20 mouse cellular contexts compared by ENCODE assay signal in genomic region chr10:117614387-117614786, GRCm38 (mm10).
"Had no signal": no experiment of that assay in that cellular context is flagged by ENCODE, and none has a peak within 500 bp of the region (broad histone marks: within the 10 kb centered on the region; RNA-seq: fewer than 3 reads in every experiment).

No protein-coding gene starts in this region.

- H3K9me3 ChIP-seq: liver, embryonic 13.5 days; liver, embryonic 15.5 days; midbrain, embryonic 13.5 days; midbrain, embryonic 15.5 days; neural tube, embryonic 12.5 days had no signal

- H3K27me3 ChIP-seq: liver, embryonic 13.5 days; liver, embryonic 15.5 days; midbrain, embryonic 13.5 days; midbrain, embryonic 15.5 days; neural tube, embryonic 12.5 days had no signal

- DNase-seq: liver, embryonic 13.5 days; liver, postnatal 0 days; lung, adult 2 months; lung, postnatal 10 days; retina, postnatal 1 day; right cerebral cortex, adult 18-20 months; right cerebral cortex, postnatal 25 days; right cerebral cortex, postnatal 4 days; spleen, adult 18-20 months; thymus, adult 18-20 months; thymus, postnatal 14 days; thymus, postnatal 36 days had no signal

- H3K4me2 ChIP-seq: liver, embryonic 11.5 days; liver, embryonic 13.5 days; liver, embryonic 15.5 days; midbrain, embryonic 11.5 days; midbrain, embryonic 13.5 days; midbrain, embryonic 15.5 days; neural tube, embryonic 12.5 days had no signal

- ATAC-seq: liver, postnatal 0 days; midbrain, embryonic 13.5 days; midbrain, embryonic 15.5 days had no signal

- H3K27ac ChIP-seq: liver, embryonic 13.5 days; liver, embryonic 15.5 days; macrophage; midbrain, embryonic 13.5 days; midbrain, embryonic 15.5 days; neural tube, embryonic 12.5 days had no signal

- H3K36me3 ChIP-seq: liver, embryonic 13.5 days; liver, embryonic 15.5 days; midbrain, embryonic 13.5 days; midbrain, embryonic 15.5 days; neural tube, embryonic 12.5 days had no signal

- H3K4me3 ChIP-seq: liver, embryonic 13.5 days; liver, embryonic 15.5 days; megakaryocyte, embryonic 14.5 days; midbrain, embryonic 13.5 days; midbrain, embryonic 15.5 days; neural tube, embryonic 12.5 days had no signal

- H3K4me1 ChIP-seq: liver, embryonic 13.5 days; liver, embryonic 15.5 days; megakaryocyte, embryonic 14.5 days; midbrain, embryonic 13.5 days; midbrain, embryonic 15.5 days; neural tube, embryonic 12.5 days had no signal

- H3K9ac ChIP-seq: liver, embryonic 13.5 days; liver, embryonic 15.5 days; liver, postnatal 0 days; midbrain, embryonic 13.5 days; midbrain, embryonic 15.5 days; neural tube, embryonic 12.5 days had no signal
